Mouse (Mus musculus) gastrocnemius, postnatal 36 days (tissue): Measurements from ENCODE around the gene Cklf. TPM values are rescaled to one million over a fixed set of nuclear protein-coding genes. Genes with fewer than 3 reads are reported as not detected.
"Not testable (repeated sequence)": the region's sequence is repeated elsewhere in the genome, so short reads cannot be mapped to it uniquely, and the experiment has no call there.

Source experiments
- DNase-seq, 2 experiments: peaks; one replicate each; pipeline ENCODE4 v3.0.0; 2022
- intact Hi-C: fragments of 180-260 bp; cut with DNase I; formaldehyde crosslinking; loops from one replicate; pipeline ENCODE4 v1.15.1; 2025
- total RNA-seq, 2 experiments: library from RNA; stranded (reverse); gene quantifications; 2 replicates each; pipeline ENCODE4 v1.2.3; 2021

The Cklf gene
- total RNA-seq, 2 experiments from 2014 or later = 1.3 to 2.7 TPM

DNA sequence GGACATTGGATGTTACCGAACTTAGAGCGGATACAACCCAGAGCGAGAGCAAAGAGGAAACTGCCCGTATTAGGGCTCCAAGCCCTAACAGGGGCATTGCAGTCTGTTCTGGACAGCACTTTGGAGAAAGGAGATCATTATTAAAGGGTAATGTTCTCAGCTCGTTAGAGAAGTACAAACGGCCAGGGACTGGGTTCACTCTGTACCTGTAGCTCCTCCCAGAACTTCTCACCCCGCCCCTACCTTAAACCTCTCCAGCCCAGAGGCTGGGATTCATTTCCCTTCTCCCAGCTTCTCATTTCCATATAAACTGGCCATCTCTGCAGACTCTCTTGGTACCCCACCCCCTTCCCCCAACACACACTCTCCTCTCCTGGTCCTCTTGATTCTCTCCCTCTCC, 800 bp downstream of the Cklf start:
- no peak for DNase-seq
- intact Hi-C loops = loop anchor here (5.0 kb wide), 1 partner anchor 186 kb away; no protein-coding TSS in a partner anchor

- no peak for DNase-seq
- intact Hi-C loops = loop anchor here (5.0 kb wide), 1 partner anchor 184 kb away; no protein-coding TSS in a partner anchor
These were observed 2.4 kb downstream of the Cklf start for GRCm38 (mm10) chr8:104253016-104253415.

DNA sequence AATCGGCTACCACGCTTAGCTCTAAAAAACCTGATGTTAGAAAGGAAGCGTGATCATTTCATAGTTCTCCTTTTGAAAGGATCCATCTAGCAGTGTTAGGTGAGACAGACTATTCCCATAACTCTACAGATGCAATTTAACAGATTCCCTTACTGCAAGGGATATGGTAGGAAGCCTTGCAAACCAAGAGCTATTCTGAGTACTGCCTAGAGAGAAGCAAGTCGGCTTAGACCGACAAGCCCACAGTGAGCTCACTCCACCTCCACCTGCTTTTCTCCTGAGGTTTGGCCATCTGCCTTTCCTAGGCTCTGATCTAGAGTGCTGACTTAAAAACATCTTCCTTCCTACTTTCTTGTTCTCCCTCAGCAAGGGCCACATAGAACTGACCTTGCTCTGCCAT, 11.1 kb downstream of the Cklf start:
- intact Hi-C loops = not testable (repeated sequence)

DNA sequence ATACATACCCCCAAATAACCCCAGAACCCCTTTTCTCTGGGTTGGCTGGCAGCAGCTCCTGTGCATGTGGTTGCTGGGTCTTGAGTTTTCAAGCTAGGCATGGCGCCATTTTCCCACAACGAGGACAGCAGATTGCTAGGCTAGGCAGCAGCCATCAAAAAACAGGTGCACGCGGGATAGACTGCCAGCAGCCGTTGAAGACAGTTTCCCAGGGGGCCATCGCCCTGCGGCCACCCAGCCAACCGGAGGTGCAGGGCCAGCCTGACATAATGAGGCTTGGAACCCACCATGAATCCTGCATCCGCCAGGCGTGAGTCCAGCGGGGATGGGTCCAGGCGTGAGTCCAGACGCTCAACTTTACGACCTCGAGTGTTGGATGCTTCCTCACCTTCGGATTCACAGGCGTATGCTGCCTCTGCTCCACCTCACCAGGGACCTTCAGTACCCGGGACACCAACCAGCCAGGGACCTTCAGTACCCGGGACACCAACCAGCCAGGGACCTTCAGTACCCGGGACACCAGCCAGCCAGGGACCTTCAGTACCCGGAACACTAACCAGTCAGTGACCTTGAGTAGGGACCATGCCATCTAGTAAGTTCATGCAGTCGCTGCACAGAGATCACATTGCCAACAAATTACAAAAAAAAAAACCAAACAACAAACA, 13.7 kb downstream of the Cklf start:
- DNase-seq = not testable (repeated sequence)

More for the DNA sequence above, 11.1 kb downstream of the Cklf start:
- DNase-seq = not testable (repeated sequence)

GRCm38 (mm10) chr8:104268368-104268767, 17.7 kb downstream of the Cklf start:
- DNase-seq = no peak
- intact Hi-C loops = no loop called here

More for the DNA sequence above, 13.7 kb downstream of the Cklf start:
- intact Hi-C loops = not testable (repeated sequence)

- intact Hi-C loops = no loop called here
- DNase-seq = no peak
These were observed 18.3 kb downstream of the Cklf start for GRCm38 (mm10) chr8:104268937-104269440.

- DNase-seq, intact Hi-C loops: not testable (repeated sequence)
These were observed 42.4 kb downstream of the Cklf start, which contains the start of gene Cmtm2a for GRCm38 (mm10) chr8:104293081-104293480. Cmtm2a (minus strand) TSS chr8:104293181.

GRCm38 (mm10) chr8:104294396-104294795, 43.7 kb downstream of the Cklf start:
- intact Hi-C loops = no loop called here
- DNase-seq = no peak

GRCm38 (mm10) chr8:104301577-104301976, 50.9 kb downstream of the Cklf start:
- DNase-seq, intact Hi-C loops: not testable (repeated sequence)

GRCm38 (mm10) chr8:104302536-104302935, 51.9 kb downstream of the Cklf start:
- DNase-seq, intact Hi-C loops: not testable (repeated sequence)

DNA sequence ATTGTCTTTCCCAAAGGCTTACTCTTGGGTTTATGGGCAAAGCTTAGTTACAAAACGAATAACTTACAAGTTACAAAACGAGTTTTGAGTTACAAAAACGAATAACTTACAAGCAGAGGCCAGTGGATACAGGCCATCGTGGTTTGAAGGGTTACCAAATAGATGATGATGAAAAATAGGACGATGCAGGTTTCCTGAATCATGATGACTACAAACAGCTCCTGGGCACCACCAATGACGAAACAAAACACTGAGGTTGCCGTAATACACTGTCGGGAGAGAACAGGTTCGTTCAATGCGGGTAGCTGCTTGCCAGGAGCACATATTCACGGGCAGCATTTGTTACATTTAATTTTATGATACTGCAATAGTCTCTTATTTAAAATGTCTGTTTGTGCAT, 54.3 kb downstream of the Cklf start:
- intact Hi-C loops = no loop called here
- DNase-seq = no peak

DNA sequence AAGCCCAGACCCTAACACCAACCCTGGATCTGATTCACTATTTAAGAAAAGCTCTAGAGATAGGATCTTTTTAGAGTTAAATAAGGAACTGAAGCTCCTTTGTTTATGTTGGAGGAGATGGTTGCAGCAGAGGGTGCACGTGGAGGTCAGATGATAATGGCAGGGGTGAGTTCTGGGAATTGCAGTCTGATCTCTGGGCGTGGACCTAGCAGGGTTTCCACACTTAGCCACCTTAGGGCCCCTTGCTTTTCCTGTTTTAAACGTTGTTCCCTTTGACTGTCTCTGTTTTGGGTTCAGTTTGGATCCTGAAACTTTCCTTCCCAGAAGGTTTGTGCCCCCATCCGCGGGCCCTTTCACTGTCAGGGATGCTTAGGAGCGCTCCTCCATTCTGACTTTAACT, 57.7 kb downstream of the Cklf start:
- DNase-seq, intact Hi-C loops: not testable (repeated sequence)

DNA sequence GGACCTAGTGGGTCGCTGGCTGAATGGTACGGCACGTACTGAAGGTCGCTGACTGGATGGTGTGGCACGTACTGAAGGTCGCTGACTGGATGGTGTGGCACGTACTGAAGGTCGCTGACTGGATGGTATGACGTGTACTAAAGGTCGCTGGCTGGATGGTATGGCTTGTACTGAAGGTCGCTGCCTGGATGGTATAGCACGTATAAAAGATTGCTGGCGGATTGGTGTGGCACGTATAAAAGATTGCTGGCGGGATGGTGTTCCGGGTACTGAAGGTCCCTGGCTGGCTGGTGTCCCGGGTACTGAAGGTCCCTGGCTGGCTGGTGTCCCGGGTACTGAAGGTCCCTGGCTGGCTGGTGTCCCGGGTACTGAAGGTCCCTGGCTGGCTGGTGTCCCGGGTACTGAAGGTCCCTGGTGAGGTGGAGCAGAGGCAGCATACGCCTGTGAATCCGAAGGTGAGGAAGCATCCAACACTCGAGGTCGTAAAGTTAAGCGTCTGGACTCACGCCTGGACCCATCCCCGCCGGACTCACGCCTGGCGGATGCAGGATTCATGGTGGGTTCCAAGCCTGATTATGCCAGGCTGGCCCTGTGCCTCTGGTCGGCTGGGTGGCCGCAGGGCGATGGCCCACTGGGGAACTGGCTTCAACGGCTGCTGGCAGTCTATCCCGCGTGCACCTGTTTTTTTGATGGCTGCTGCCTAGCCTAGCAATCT, 58.9 kb downstream of the Cklf start, which contains the start of the genes Gm45711 and Cmtm1:
TSS of gene Gm45711 (minus strand) at position 641 of the 715 bp plus-strand sequence.
TSS of gene Cmtm1 (minus strand) at position 705 of the 715 bp plus-strand sequence.
- intact Hi-C loops = not testable (repeated sequence)
- DNase-seq = peak; percentile 61 to 68

GRCm38 (mm10) chr8:104312023-104312422, 61.4 kb downstream of the Cklf start:
- intact Hi-C loops = not testable (repeated sequence)

GRCm38 (mm10) chr8:104313311-104313710, 62.6 kb downstream of the Cklf start:
- intact Hi-C loops = no loop called here
- no peak for DNase-seq

More at GRCm38 (mm10) chr8:104312023-104312422, 61.4 kb downstream of the Cklf start:
- not testable (repeated sequence) for DNase-seq

Other genes with a start within 250 kb of the Cklf start
- gene Cdh5, start 149.2 kb upstream of the Cklf start, total RNA-seq = 10 to 100 TPM; 40.2 to 46.1 TPM
- under 1 TPM; 0.27 to 0.31 TPM for gene Bean1, start 80.4 kb upstream of the Cklf start, total RNA-seq
- gene Tk2, start 2.3 kb upstream of the Cklf start, total RNA-seq = 1 to 10 TPM; 2.7 to 3.5 TPM
- not detected for gene Cmtm2a, start 42.3 kb downstream of the Cklf start, total RNA-seq
- not detected for gene Gm45711, start 59.2 kb downstream of the Cklf start, total RNA-seq
- gene Cmtm1, start 59.3 kb downstream of the Cklf start, total RNA-seq = not detected
- gene Gm11020, start 70.7 kb downstream of the Cklf start, total RNA-seq = not detected
- gene Cmtm2b, start 71.4 kb downstream of the Cklf start, total RNA-seq = not detected
- 1 to 10 TPM; 5.1 to 5.7 TPM for gene Cmtm3, start 88.5 kb downstream of the Cklf start, total RNA-seq
- gene Cmtm4, start 144.9 kb downstream of the Cklf start, total RNA-seq = 1 to 10 TPM; 4.2 to 4.9 TPM
- gene Dync1li2, start 192.2 kb downstream of the Cklf start, total RNA-seq = 100 to 1,000 TPM in 1 of 2 experiments, 10 to 100 TPM in 1; 82.6 to 121 TPM